Mouse (Mus musculus) ovary, postnatal 10 days (tissue): ENCODE results near the gene Ube2j1.
"Not testable (repeated sequence)": the region's sequence is repeated elsewhere in the genome, so short reads cannot be mapped to it uniquely, and the experiment has no call there.

Experiments used
- DNase-seq: peaks from one replicate; pipeline ENCODE4 v3.0.0; 2022; ENCODE audit warnings: low spot score

Ube2j1 gene

GRCm38 (mm10) chr4:33031195-33031960 lies at the start of gene Ube2j1:
TSS of gene Ube2j1 (plus strand) at chr4:33031416.
- peak; percentile 72 for DNase-seq

- DNase-seq = no peak
Measured at GRCm38 (mm10) chr4:32981617-32982016, 49.6 kb upstream of the Ube2j1 start.

GRCm38 (mm10) chr4:32982041-32982715 lies 49.0 kb upstream of the Ube2j1 start:
- no peak for DNase-seq

GRCm38 (mm10) chr4:32982716-32983175 lies 48.5 kb upstream of the Ube2j1 start, which contains the start of gene Rragd:
TSS of gene Rragd (plus strand) at chr4:32983037.
- DNase-seq = no peak

- DNase-seq = peak; percentile 19
Measured at GRCm38 (mm10) chr4:32983176-32984155, 47.8 kb upstream of the Ube2j1 start.

- no peak for DNase-seq
Measured at GRCm38 (mm10) chr4:32984242-32984641, 47.0 kb upstream of the Ube2j1 start.

GRCm38 (mm10) chr4:32984801-32985675 lies 46.2 kb upstream of the Ube2j1 start:
- DNase-seq = no peak

- no peak for DNase-seq
Measured at GRCm38 (mm10) chr4:32985684-32986083, 45.5 kb upstream of the Ube2j1 start.

- DNase-seq = no peak
Measured at GRCm38 (mm10) chr4:32987006-32987405, 44.2 kb upstream of the Ube2j1 start.

GRCm38 (mm10) chr4:32989346-32989745 lies 41.9 kb upstream of the Ube2j1 start:
- DNase-seq = no peak

- no peak for DNase-seq
Measured at GRCm38 (mm10) chr4:32994168-32994567, 37.0 kb upstream of the Ube2j1 start.

GRCm38 (mm10) chr4:32996083-32996482 lies 35.1 kb upstream of the Ube2j1 start:
- no peak for DNase-seq

GRCm38 (mm10) chr4:32997571-32997970 lies 33.6 kb upstream of the Ube2j1 start:
- no peak for DNase-seq

- no peak for DNase-seq
Measured at GRCm38 (mm10) chr4:32998996-32999395, 32.2 kb upstream of the Ube2j1 start.

- no peak for DNase-seq
Measured at GRCm38 (mm10) chr4:33002081-33002480, 29.1 kb upstream of the Ube2j1 start.

GRCm38 (mm10) chr4:33005595-33006470 lies 25.4 kb upstream of the Ube2j1 start:
- DNase-seq = not testable (repeated sequence)

- no peak for DNase-seq
Measured at GRCm38 (mm10) chr4:33006844-33007243, 24.4 kb upstream of the Ube2j1 start.

- no peak for DNase-seq
Measured at GRCm38 (mm10) chr4:33007443-33008217, 23.6 kb upstream of the Ube2j1 start.

GRCm38 (mm10) chr4:33010078-33010477 lies 21.1 kb upstream of the Ube2j1 start:
- no peak for DNase-seq
